Mouse (Mus musculus) liver, adult 2 months (tissue): Measurements from ENCODE around the gene Mapk8ip3.

Experiments used
- CTCF ChIP-seq: fragments of 200-500 bp; IDR thresholded peaks from 2 replicates; pipeline ENCODE4 v1.5.1; 2011; ENCODE audit warnings: low read depth, low read length, control low read depth
- POLR2A ChIP-seq: fragments of 200-500 bp; IDR thresholded peaks from 2 replicates; pipeline ENCODE4 v1.6.1; 2011; ENCODE audit warnings: low read length, control low read depth; ENCODE audit not compliant: insufficient read depth; ENCODE audit errors: extremely low read depth

DNA sequence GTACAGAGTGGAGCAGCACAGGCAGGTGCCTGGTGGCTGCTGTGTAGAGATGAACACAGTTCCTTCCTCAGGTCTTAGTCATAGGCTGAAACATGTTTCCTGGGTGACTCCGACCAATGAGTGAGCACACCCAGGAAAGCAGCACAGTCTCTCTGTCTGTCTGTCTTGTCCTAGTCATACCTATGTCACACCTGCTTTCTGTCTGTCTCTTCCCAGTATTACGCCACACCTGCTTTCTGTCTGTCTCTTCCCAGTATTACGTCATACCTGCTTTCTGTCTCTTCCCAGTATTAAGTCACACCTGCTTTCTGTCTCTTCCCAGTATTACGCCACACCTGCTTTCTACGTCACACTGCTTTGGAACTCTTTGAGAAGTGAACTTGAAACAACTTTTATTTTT is 11.4 kb upstream of the Mapk8ip3 start:
- TF ChIP-seq POLR2A (no peak), CTCF (no peak)
